Mouse (Mus musculus): ENCODE data around the gene Emg1. TPM values are rescaled to one million over a fixed set of nuclear protein-coding genes. Genes with fewer than 3 reads are reported as not detected.

Gene Emg1
- polyA plus RNA-seq (2012; rRNA removed) (91.1 and 103 TPM in 2 replicates), polyA plus RNA-seq (2014; fragmentation: Nextera tagmentation; extraction: Ambion mirVana) (147 and 162 TPM in 2 replicates)

- TF ChIP-seq EP300 (IDR thresholded peaks at IDR 0.05; ENCODE audit: low read depth) (peak; percentile 55), CTCF (IDR thresholded peaks at IDR 0.05; ENCODE audit: low read depth) (peak; percentile 8; the same call in 1 of the 2 replicates)
- Histone ChIP-seq H3K9me3 (ENCODE audit: control insufficient read depth, low read length) (no peaks in the 10 kb centered on the region), H3K4me2 (ENCODE audit: low read depth) (peak within 1 kb of the TSS; percentile 87), H3K27me3 (ENCODE audit: control insufficient read depth, insufficient read depth, low read length) (no peaks in the 10 kb centered on the region), H3K27ac (peak within 1 kb of the TSS; percentile 61), H3K9ac (replicated peaks) (peak within 1 kb of the TSS; percentile 81), H3K36me3 (replicated peaks; ENCODE audit: control insufficient read depth, insufficient read depth, low read depth) (peaks cover 46% of the 10 kb centered on the region), H3K4me3 (ENCODE audit: insufficient read depth in 1 of 2, low read depth in 2 of 2, low read length in 2 of 2) (peak within 1 kb of the TSS; percentile 82 to 88), H3K4me1 (replicated peaks; ENCODE audit: control insufficient read depth in 2 of 2, insufficient read depth in 2 of 2, low read length in 1 of 2) (peaks cover 15 to 16% of the 10 kb centered on the region in 2 experiments)
- peak; percentile 95 to 96 (median 96) for DNase-seq (ENCODE audit: low read depth in 3 of 3, low spot score in 3 of 3)
- ATAC-seq (ENCODE audit: insufficient read depth) = peak; percentile 97
- WGBS (ENCODE audit: insufficient replicate concordance) = under 1% methylated on average over 76 of the region's 76 CpGs
Observed at GRCm38 (mm10) chr6:124711824-124712782, at the start of gene Emg1, which contains the start of gene Phb2. TSS of gene Emg1 (minus strand) at chr6:124712178. TSS of gene Phb2 (plus strand) at chr6:124712336.

- 0% methylated on average over 5 of the region's 5 CpGs for WGBS (ENCODE audit: insufficient replicate concordance)
- no peak for ATAC-seq (ENCODE audit: insufficient read depth)
- H3K4me3 ChIP-seq (ENCODE audit: insufficient read depth in 1 of 2, low read depth in 2 of 2, low read length in 2 of 2) = no peak overlapping the region
- peaks cover 0 to 2% of the 10 kb centered on the region in 2 experiments; a peak in 2 of 4 replicates for H3K4me1 ChIP-seq (replicated peaks; ENCODE audit: control insufficient read depth in 2 of 2, insufficient read depth in 2 of 2, low read length in 1 of 2)
- H3K9me3 ChIP-seq (ENCODE audit: control insufficient read depth, low read length) = no peaks in the 10 kb centered on the region
- TF ChIP-seq EP300 (IDR thresholded peaks at IDR 0.05; ENCODE audit: low read depth) = no peak
- peak; percentile 96 for TF ChIP-seq CTCF (IDR thresholded peaks at IDR 0.05; ENCODE audit: low read depth)
- peaks cover 37% of the 10 kb centered on the region for H3K27me3 ChIP-seq (ENCODE audit: control insufficient read depth, insufficient read depth, low read length)
- H3K4me2 ChIP-seq (ENCODE audit: low read depth) = peak overlapping the region; percentile 8; the same call in 1 of the 2 replicates
- peak; percentile 59 to 62 (median 61) for DNase-seq (ENCODE audit: low read depth in 3 of 3, low spot score in 3 of 3)
- H3K27ac ChIP-seq = no peak overlapping the region
- no peaks in the 10 kb centered on the region for H3K36me3 ChIP-seq (replicated peaks; ENCODE audit: control insufficient read depth, insufficient read depth, low read depth)
- no peak overlapping the region for H3K9ac ChIP-seq (replicated peaks)
Observed at GRCm38 (mm10) chr6:124759259-124759658, 47.3 kb upstream of the Emg1 start.

GRCm38 (mm10) chr6:124758849-124759232 is 46.9 kb upstream of the Emg1 start:
- peaks cover 37% of the 10 kb centered on the region for H3K27me3 ChIP-seq (ENCODE audit: control insufficient read depth, insufficient read depth, low read length)
- DNase-seq (ENCODE audit: low read depth in 3 of 3, low spot score in 3 of 3) (no peak), ATAC-seq (ENCODE audit: insufficient read depth) (no peak)
- peaks cover 0 to 3% of the 10 kb centered on the region in 2 experiments; a peak in 2 of 4 replicates for H3K4me1 ChIP-seq (replicated peaks; ENCODE audit: control insufficient read depth in 2 of 2, insufficient read depth in 2 of 2, low read length in 1 of 2)
- no peak overlapping the region for H3K9ac ChIP-seq (replicated peaks)
- WGBS (ENCODE audit: insufficient replicate concordance) = 32% methylated on average over 2 of the region's 2 CpGs
- H3K4me2 ChIP-seq (ENCODE audit: low read depth) = peak overlapping the region; percentile 8; the same call in 1 of the 2 replicates
- no peak overlapping the region for H3K4me3 ChIP-seq (ENCODE audit: insufficient read depth in 1 of 2, low read depth in 2 of 2, low read length in 2 of 2)
- H3K27ac ChIP-seq = no peak overlapping the region
- TF ChIP-seq EP300 (IDR thresholded peaks at IDR 0.05; ENCODE audit: low read depth) (no peak), CTCF (IDR thresholded peaks at IDR 0.05; ENCODE audit: low read depth) (no peak)
- no peaks in the 10 kb centered on the region for H3K9me3 ChIP-seq (ENCODE audit: control insufficient read depth, low read length)
- H3K36me3 ChIP-seq (replicated peaks; ENCODE audit: control insufficient read depth, insufficient read depth, low read depth) = no peaks in the 10 kb centered on the region

- no peak for ATAC-seq (ENCODE audit: insufficient read depth)
- Histone ChIP-seq H3K9ac (replicated peaks) (no peak overlapping the region), H3K27me3 (ENCODE audit: control insufficient read depth, insufficient read depth, low read length) (peaks cover 37% of the 10 kb centered on the region), H3K36me3 (replicated peaks; ENCODE audit: control insufficient read depth, insufficient read depth, low read depth) (no peaks in the 10 kb centered on the region), H3K4me1 (replicated peaks; ENCODE audit: control insufficient read depth in 2 of 2, insufficient read depth in 2 of 2, low read length in 1 of 2) (peaks cover 0 to 3% of the 10 kb centered on the region in 2 experiments; a peak in 2 of 4 replicates), H3K4me2 (ENCODE audit: low read depth) (no peak overlapping the region), H3K27ac (no peak overlapping the region), H3K9me3 (ENCODE audit: control insufficient read depth, low read length) (no peaks in the 10 kb centered on the region), H3K4me3 (ENCODE audit: insufficient read depth in 1 of 2, low read depth in 2 of 2, low read length in 2 of 2) (no peak overlapping the region)
- WGBS (ENCODE audit: insufficient replicate concordance) = 54% methylated on average over 5 of the region's 5 CpGs
- DNase-seq (ENCODE audit: low read depth in 3 of 3, low spot score in 3 of 3) = no peak
- TF ChIP-seq EP300 (IDR thresholded peaks at IDR 0.05; ENCODE audit: low read depth) (no peak), CTCF (IDR thresholded peaks at IDR 0.05; ENCODE audit: low read depth) (no peak)
Observed at GRCm38 (mm10) chr6:124757909-124758848, 46.2 kb upstream of the Emg1 start.

Data from liver, embryonic 14.5 days (tissue).